Mouse (Mus musculus): ENCODE measurements at regions not wholly inside any gene's neighbourhood (a gene's known extent, or its start where the extent isn't known, plus 50 kb on each side); places are given as distances from the start of the nearest gene placed in this dataset.

GRCm38 (mm10) chr12:79955501-79955900 is 157.3 kb downstream of the Zfp36l1 start:
- TF ChIP-seq CTCF (IDR thresholded peaks at IDR 0.05; ENCODE audit: low read depth, low read length) (no peak), POLR2A (IDR thresholded peaks at IDR 0.05; ENCODE audit: borderline replicate concordance, low read depth, low read length) (no peak)
